Mouse (Mus musculus): ENCODE results near the gene 1500009C09Rik.
A peak's percentile ranks its signal among the peaks of the same experiment; 100 is the strongest.

Gene 1500009C09Rik

DNA sequence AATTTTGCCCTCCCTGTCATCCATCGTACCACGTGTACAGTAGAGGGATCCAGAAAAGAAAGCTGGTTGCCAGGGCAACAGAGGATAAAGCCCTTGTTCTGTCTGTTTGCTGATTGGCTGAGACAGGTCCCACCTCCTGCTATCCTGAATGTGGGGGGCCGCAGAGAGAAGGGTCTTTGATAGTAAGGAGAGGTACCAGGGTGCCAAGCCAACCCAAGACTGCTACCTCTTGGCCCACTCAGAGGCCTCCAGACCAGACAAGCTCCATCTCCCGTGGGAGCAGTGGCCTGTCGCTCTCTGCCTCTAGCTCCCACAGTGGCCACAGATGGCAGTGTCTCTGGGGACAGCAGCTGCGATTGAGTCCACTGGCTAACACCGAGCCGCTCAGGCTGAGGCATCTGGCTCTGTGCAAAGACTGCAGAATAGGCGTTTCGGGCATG, 3.8 kb downstream of the 1500009C09Rik start:
- peak; percentile 68 for DNase-seq

- peak; percentile 90 for DNase-seq
Observed at GRCm38 (mm10) chr15:82259510-82259909, 7.3 kb downstream of the 1500009C09Rik start.

GRCm38 (mm10) chr15:82266356-82266755, 14.2 kb downstream of the 1500009C09Rik start:
- peak; percentile 73 for DNase-seq

- peak; percentile 82 for DNase-seq
Observed at GRCm38 (mm10) chr15:82268185-82268584, 16.0 kb downstream of the 1500009C09Rik start.

GRCm38 (mm10) chr15:82268783-82269182, 16.6 kb downstream of the 1500009C09Rik start:
- no peak for DNase-seq

GRCm38 (mm10) chr15:82271201-82271600, 19.0 kb downstream of the 1500009C09Rik start:
- DNase-seq: peak; percentile 88

DNA sequence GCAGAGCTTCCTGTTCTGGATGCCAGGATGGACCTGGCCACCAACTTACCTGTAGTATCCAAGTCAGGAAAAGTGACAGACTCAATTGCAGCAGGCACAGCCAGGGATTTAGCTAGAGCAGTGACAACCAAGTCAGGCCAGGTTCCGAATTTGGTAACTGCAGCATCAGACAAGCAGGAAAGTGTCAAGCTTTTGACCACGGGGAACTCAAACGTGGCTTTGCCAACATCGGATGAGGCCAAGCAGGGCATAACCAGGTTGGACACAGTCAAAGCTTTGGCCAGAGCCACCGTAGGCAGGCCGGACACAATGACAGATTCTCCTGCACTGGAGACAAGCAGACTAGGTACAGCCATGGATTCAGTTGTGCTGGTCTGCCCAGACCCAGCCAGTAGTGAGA, 20.1 kb downstream of the 1500009C09Rik start:
- DNase-seq: no peak

GRCm38 (mm10) chr15:82274593-82274926, 22.4 kb downstream of the 1500009C09Rik start, which contains the start of gene Sept3:
Gene Sept3, plus strand, starts transcription at chr15:82274893.
- DNase-seq: no peak

GRCm38 (mm10) chr15:82274927-82275901, 23.0 kb downstream of the 1500009C09Rik start:
- peak; percentile 80 for DNase-seq

DNA sequence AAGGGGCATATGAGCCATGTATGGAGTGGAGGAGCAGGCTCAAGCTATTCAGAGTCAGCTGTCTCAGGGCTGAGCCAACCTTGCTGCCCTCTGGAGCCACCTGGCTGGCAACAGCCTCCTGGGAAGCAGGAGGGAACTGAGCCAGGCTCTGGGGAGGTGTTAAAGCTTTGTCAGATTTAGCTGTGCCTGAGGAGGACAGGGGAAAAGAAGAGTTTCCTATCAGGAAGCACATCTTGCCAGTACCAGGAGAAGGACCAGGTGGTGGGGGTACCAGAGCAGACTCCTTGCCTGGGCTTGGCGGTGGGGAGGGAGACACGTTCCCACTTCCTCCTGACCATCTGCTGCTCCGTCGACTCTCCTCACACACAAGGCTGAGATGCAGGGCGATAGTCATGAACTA, 25.4 kb downstream of the 1500009C09Rik start:
- DNase-seq: peak; percentile 37

GRCm38 (mm10) chr15:82280638-82281037, 28.4 kb downstream of the 1500009C09Rik start:
- DNase-seq: no peak

DNA sequence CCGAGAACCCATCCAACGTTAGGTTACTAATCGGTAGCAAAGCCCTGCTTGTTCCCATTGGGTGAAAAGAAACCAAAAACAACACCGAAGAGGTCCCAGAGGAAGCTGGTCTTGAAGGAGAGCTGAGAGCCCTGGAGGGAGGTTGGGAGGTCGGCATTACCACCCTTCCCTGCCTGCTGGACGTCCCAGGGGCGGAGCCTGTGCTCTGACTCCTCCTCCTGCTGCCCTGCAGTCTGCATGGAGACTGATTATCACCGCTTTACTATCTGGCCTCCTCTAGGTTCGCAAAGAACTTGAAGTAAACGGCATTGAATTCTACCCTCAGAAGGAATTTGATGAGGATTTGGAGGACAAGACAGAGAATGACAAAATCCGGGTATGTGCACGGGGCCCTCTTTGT, 34.0 kb downstream of the 1500009C09Rik start:
- DNase-seq: no peak

GRCm38 (mm10) chr15:82290252-82290651, 38.1 kb downstream of the 1500009C09Rik start:
- no peak for DNase-seq

DNA sequence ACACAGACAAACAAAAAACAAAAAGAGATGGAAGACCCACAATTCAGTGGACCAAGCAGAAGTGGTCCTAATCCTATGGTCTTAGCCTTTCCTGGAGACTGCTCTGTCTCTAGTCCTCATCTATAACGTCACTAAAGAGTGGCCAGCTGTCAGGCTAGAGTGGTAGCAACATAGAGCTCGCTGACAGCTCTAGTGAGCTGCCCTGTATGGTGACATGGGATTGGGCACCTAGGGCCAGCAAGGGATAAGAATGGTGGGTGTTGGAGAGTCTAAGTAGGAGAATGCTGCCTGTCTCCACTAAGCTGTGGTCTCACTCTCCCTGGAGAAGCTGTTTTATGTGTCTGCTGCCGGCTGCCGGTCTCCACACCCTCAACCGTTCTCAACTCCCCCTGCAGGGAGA, 40.7 kb downstream of the 1500009C09Rik start:
- DNase-seq: no peak

GRCm38 (mm10) chr15:82293271-82293711, 41.1 kb downstream of the 1500009C09Rik start:
- no peak for DNase-seq

DNA sequence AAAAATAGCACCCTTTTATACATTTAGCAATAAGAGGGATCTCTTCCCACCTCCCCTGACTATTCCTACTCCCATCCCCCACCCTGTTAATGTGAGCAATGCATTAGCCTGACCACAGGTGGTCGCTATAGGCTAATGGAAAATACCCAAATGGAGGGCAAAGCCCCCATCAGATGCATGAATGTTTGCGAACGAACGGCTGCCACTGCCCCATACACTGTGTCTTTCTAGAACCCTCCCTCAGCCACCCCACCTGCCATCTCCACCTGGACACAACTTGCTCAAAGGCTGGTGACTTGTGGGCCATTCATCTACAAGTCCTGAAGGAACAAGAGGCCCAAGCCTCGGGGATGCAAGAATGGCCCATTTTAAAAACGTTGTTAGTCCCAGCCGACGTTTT, 41.9 kb downstream of the 1500009C09Rik start:
- no peak for DNase-seq

GRCm38 (mm10) chr15:82298764-82299561, 46.8 kb downstream of the 1500009C09Rik start, which contains the start of gene Wbp2nl:
Gene Wbp2nl, plus strand, starts transcription at chr15:82298954.
- no peak for DNase-seq

GRCm38 (mm10) chr15:82307107-82307506, 54.9 kb downstream of the 1500009C09Rik start:
- no peak for DNase-seq

- DNase-seq: no peak
Observed at GRCm38 (mm10) chr15:82308416-82308815, 56.2 kb downstream of the 1500009C09Rik start.
